In the genomic region with DNA sequence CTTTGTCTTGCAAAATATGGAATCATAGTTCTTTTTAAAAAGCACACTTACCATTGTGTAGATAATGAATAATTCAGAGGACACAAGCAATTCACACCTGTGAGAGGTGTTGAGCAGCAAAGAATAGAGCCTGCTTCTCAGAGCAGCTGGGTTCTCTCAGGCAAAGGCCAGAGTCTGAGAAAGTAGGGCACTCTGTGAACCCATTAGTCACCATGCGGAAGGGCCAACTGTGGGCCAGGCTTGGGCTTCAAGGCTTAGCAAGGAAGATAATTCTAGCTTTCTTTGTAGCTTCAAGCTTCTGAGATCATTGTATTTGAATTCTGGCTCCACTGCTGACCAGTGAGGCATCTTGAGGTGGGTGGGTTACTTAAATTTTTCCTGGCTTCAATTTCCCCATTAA, we compare ENCODE assay signal across 12 mouse cellular contexts. TPM values are rescaled to one million over a fixed set of nuclear protein-coding genes. Genes with fewer than 3 reads are reported as not detected.
DNase-seq lines count a peak whose midpoint lies in the region; ATAC-seq lines count a peak whose summit lies in the region.
"Had no signal": no experiment of that assay in that cellular context is flagged by ENCODE, and none has a peak within 500 bp of the region (broad histone marks: within the 10 kb centered on the region; RNA-seq: fewer than 3 reads in every experiment).

No protein-coding gene starts in this region.

- WGBS in forebrain, embryonic 13.5 days: 63% methylated on average over 1 of the region's 1 CpGs
- 71% methylated on average over 1 of the region's 1 CpGs for WGBS in forebrain, embryonic 11.5 days

- no peak for ATAC-seq in forebrain, embryonic 13.5 days
- ATAC-seq in forebrain, embryonic 11.5 days (replicated peaks; ENCODE audit: low FRiP score): no peak
- ATAC-seq in megakaryocyte, adult 5-6 weeks (ENCODE audit: poor library complexity, severe bottlenecking): peak; percentile 17; the same call in 1 of the 2 replicates
- ATAC-seq: Patski had no signal

- H3K4me1 ChIP-seq in forebrain, embryonic 13.5 days: peaks cover 50% of the 10 kb centered on the region
- H3K4me1 ChIP-seq in forebrain, embryonic 11.5 days (replicated peaks; ENCODE audit: control insufficient read depth, insufficient read depth, low read length): peaks cover 4% of the 10 kb centered on the region; the same call in 1 of the 2 replicates

- peak overlapping the region; percentile 88 for H3K4me2 ChIP-seq in forebrain, embryonic 13.5 days
- no peak overlapping the region for H3K4me2 ChIP-seq in forebrain, embryonic 11.5 days (ENCODE audit: low read depth, low read length, severe bottlenecking)

- peaks cover 3% of the 10 kb centered on the region; the same call in 1 of the 2 replicates for H3K27me3 ChIP-seq in forebrain, embryonic 13.5 days
- H3K27me3 ChIP-seq in forebrain, embryonic 11.5 days (ENCODE audit: control insufficient read depth, insufficient read depth, low read length): peaks cover 6% of the 10 kb centered on the region
- H3K27me3 ChIP-seq: Patski had no signal

- no peaks in the 10 kb centered on the region for H3K36me3 ChIP-seq in forebrain, embryonic 13.5 days (ENCODE audit: poor library complexity, severe bottlenecking)
- H3K36me3 ChIP-seq in forebrain, embryonic 11.5 days (ENCODE audit: control insufficient read depth, insufficient read depth, low read length): no peaks in the 10 kb centered on the region
- H3K36me3 ChIP-seq: heart, embryonic 10.5 days; limb, embryonic 12.5 days had no signal

- no peaks in the 10 kb centered on the region for H3K9me3 ChIP-seq in forebrain, embryonic 13.5 days (replicated peaks)
- H3K9me3 ChIP-seq in forebrain, embryonic 11.5 days (ENCODE audit: control insufficient read depth, low read length): no peaks in the 10 kb centered on the region
- H3K9me3 ChIP-seq: heart, embryonic 10.5 days; limb, embryonic 12.5 days had no signal

- no peak for DNase-seq in forebrain, embryonic 11.5 days (ENCODE audit: low spot score)
- DNase-seq in adipocyte (ENCODE audit: low spot score): peak; percentile 39
- peak; percentile 85 for DNase-seq in cerebellum, adult 9-10 months
- DNase-seq in heart, adult 18-20 months: no peak
- DNase-seq in right cerebral cortex, postnatal 4 days: no peak
- no peak for DNase-seq in heart, adult 8-10 months (ENCODE audit: low spot score)
- DNase-seq: thymus, postnatal 25 days had no signal

- H3K27ac ChIP-seq in forebrain, embryonic 13.5 days: 0 out of 2 replicates have a peak overlapping the region, but pooled peaks have one; percentile 10
- no peak overlapping the region for H3K27ac ChIP-seq in forebrain, embryonic 11.5 days (ENCODE audit: low read depth, low read length)
- H3K27ac ChIP-seq: heart, embryonic 10.5 days; limb, embryonic 12.5 days had no signal

- H3K9ac ChIP-seq in forebrain, embryonic 13.5 days: no peak overlapping the region
- no peak overlapping the region for H3K9ac ChIP-seq in forebrain, embryonic 11.5 days (ENCODE audit: low read length)
- H3K9ac ChIP-seq: limb, embryonic 12.5 days had no signal

- H3K4me3 ChIP-seq in forebrain, embryonic 13.5 days: 0 out of 2 replicates have a peak overlapping the region, but pooled peaks have one; percentile 75
- H3K4me3 ChIP-seq in forebrain, embryonic 11.5 days (ENCODE audit: low read depth, low read length): no peak overlapping the region
- H3K4me3 ChIP-seq: heart, embryonic 10.5 days; limb, embryonic 12.5 days had no signal

RNA-seq across cellular contexts. Expression of a gene that starts 2.8 kb away (rescaled TPM):
- 31.9 and 35.2 TPM in 2 replicates for polyA plus RNA-seq in forebrain, embryonic 13.5 days (2015; fragmentation: Nextera tagmentation; extraction: Ambion mirVana)
- polyA plus RNA-seq in forebrain, embryonic 11.5 days (2014; fragmentation: Nextera tagmentation; extraction: Ambion mirVana): 19.6 and 20.3 TPM in 2 replicates
- total RNA-seq in megakaryocyte, adult 5-6 weeks (2015): 15.8 and 21.5 TPM in 2 replicates
- 21.0 and 25.5 TPM in 2 replicates for total RNA-seq in megakaryocyte, adult 5-6 weeks (2017)
- total RNA-seq in heart, adult 18-20 months (2021): 1 to 10 TPM; 2.7 to 3.3 TPM
- total RNA-seq in heart, adult 8-10 months (2022): 1 to 10 TPM; 2.7 to 5.1 (median 2.9) TPM

Comparison
In these comparisons a context has a peak if more than half of its experiments do, and no peak if none do; other contexts are left out.
1. DNase-seq: peak in adipocyte (single experiment) and cerebellum, adult 9-10 months (single experiment); none in forebrain, embryonic 11.5 days (single experiment), heart, adult 18-20 months (0 of 2), right cerebral cortex, postnatal 4 days (single experiment) and heart, adult 8-10 months (single experiment).